Mouse (Mus musculus) MEL (cell line): Measurements from ENCODE around the gene Sox10. TPM values are rescaled to one million over a fixed set of nuclear protein-coding genes. Genes with fewer than 3 reads are reported as not detected.

Experiments used
- DNase-seq: peaks from one replicate; pipeline ENCODE4 v3.0.0; 2011; ENCODE audit warnings: low read depth, low spot score
- H3K27ac ChIP-seq: 2 replicates; pipeline ENCODE4 v1.5.1; 2012; ENCODE audit warnings: low read depth, mild to moderate bottlenecking, control low read depth, low read length, moderate library complexity; ENCODE audit not compliant: control insufficient read depth
- H3K27me3 ChIP-seq, 2 experiments: fragments of 150-350 bp in 1 of 2; sonication (generic) in 1 of 2; 2 replicates each; pipeline ENCODE4 v1.6.1; 2012; ENCODE audit warnings: low read length in 2 of 2, mild to moderate bottlenecking in 2 of 2, improper control_type of control experiment in 1 of 2, moderate library complexity in 1 of 2; ENCODE audit not compliant: insufficient read depth in 2 of 2, control insufficient read depth in 1 of 2
- H3K36me3 ChIP-seq, 2 experiments: 2 replicates each; pipeline ENCODE4 v1.6.1; 2012 to 2014; ENCODE audit warnings: low read length in 2 of 2, improper control_type of control experiment in 1 of 2, inconsistent platforms in 1 of 2, mild to moderate bottlenecking in 1 of 2; ENCODE audit not compliant: insufficient read depth in 2 of 2, control insufficient read depth in 1 of 2
- H3K4me1 ChIP-seq, 2 experiments: fragments of 150-350 bp in 1 of 2; sonication (generic) in 1 of 2; 2 replicates each; pipeline ENCODE4 v1.6.1; 2012; ENCODE audit warnings: low read length in 2 of 2, improper control_type of control experiment in 1 of 2, mild to moderate bottlenecking in 1 of 2; ENCODE audit not compliant: insufficient read depth in 2 of 2, control insufficient read depth in 1 of 2
- H3K4me3 ChIP-seq, 2 experiments: fragments of 150-350 bp in 1 of 2; sonication (generic) in 1 of 2; 2 replicates each; pipeline ENCODE4 v1.5.1; 2012; ENCODE audit warnings: low read depth in 2 of 2, low read length in 2 of 2, mild to moderate bottlenecking in 2 of 2, moderate library complexity in 2 of 2, control low read depth in 1 of 2, improper control_type of control experiment in 1 of 2; ENCODE audit not compliant: control insufficient read depth in 1 of 2, insufficient read depth in 1 of 2
- H3K79me2 ChIP-seq: 2 replicates; pipeline ENCODE4 v1.6.1; 2012; ENCODE audit warnings: mild to moderate bottlenecking, low read length, moderate library complexity; ENCODE audit not compliant: control insufficient read depth, poor library complexity, insufficient read depth
- H3K9ac ChIP-seq: 2 replicates; pipeline ENCODE4 v1.6.1; 2012; ENCODE audit warnings: low read depth, mild to moderate bottlenecking, control low read depth, low read length, moderate library complexity; ENCODE audit not compliant: control insufficient read depth, poor library complexity, severe bottlenecking
- H3K9me3 ChIP-seq: fragments of 150-350 bp; sonication (generic); replicated peaks from 2 replicates; pipeline ENCODE4 v1.6.1; 2012; ENCODE audit warnings: mild to moderate bottlenecking, low read length, improper control_type of control experiment, moderate library complexity; ENCODE audit not compliant: insufficient read depth
- BHLHE40 ChIP-seq: IDR thresholded peaks from 2 replicates; pipeline ENCODE4 v1.6.1; 2012; ENCODE audit warnings: low read depth, mild to moderate bottlenecking, inconsistent platforms, low read length, improper control_type of control experiment, borderline replicate concordance
- CHD1 ChIP-seq: IDR thresholded peaks from 2 replicates; pipeline ENCODE4 v1.6.1; 2012; ENCODE audit warnings: low read depth, mild to moderate bottlenecking, inconsistent platforms, low read length, improper control_type of control experiment
- CHD2 ChIP-seq: IDR thresholded peaks from 2 replicates; pipeline ENCODE4 v1.6.1; 2011; ENCODE audit warnings: low read length, improper control_type of control experiment
- CTCF ChIP-seq, 3 experiments: IDR thresholded peaks in 2 of 3; conservative IDR thresholded peaks in 1 of 3; 2 replicates each; pipeline ENCODE4 v1.5.1; 2011 to 2012; ENCODE audit warnings: low read length in 3 of 3, low read depth in 2 of 3, mild to moderate bottlenecking in 2 of 3, improper control_type of control experiment in 1 of 3, inconsistent platforms in 1 of 3, mixed read lengths in 1 of 3, moderate library complexity in 1 of 3; ENCODE audit not compliant: control insufficient read depth in 1 of 3, insufficient read depth in 1 of 3, poor library complexity in 1 of 3, severe bottlenecking in 1 of 3
- ELF1 ChIP-seq: IDR thresholded peaks from 2 replicates; pipeline ENCODE4 v1.6.1; 2014; ENCODE audit warnings: low read depth, mild to moderate bottlenecking, inconsistent platforms, low read length, improper control_type of control experiment, moderate library complexity
- EP300 ChIP-seq, 2 experiments: IDR thresholded peaks; 2 replicates each; pipeline ENCODE4 v1.6.1; 2011; ENCODE audit warnings: improper control_type of control experiment in 2 of 2, low read length in 2 of 2, low read depth in 1 of 2, mild to moderate bottlenecking in 1 of 2
- HCFC1 ChIP-seq: IDR thresholded peaks from 2 replicates; pipeline ENCODE4 v1.6.1; 2012; ENCODE audit warnings: low read depth, mild to moderate bottlenecking, inconsistent platforms, low read length, improper control_type of control experiment, moderate library complexity
- KAT2A ChIP-seq: conservative IDR thresholded peaks from 2 replicates; pipeline ENCODE4 v1.6.1; 2012; ENCODE audit warnings: low read depth, low read length, improper control_type of control experiment, inconsistent platforms
- MYB ChIP-seq: IDR thresholded peaks from 2 replicates; pipeline ENCODE4 v1.6.1; 2011; ENCODE audit warnings: mild to moderate bottlenecking, low read depth, low read length, improper control_type of control experiment
- MYC ChIP-seq: IDR thresholded peaks from 2 replicates; pipeline ENCODE4 v1.6.1; 2011; ENCODE audit warnings: low read depth, mild to moderate bottlenecking, low read length, improper control_type of control experiment, moderate library complexity
- NELFE ChIP-seq: IDR thresholded peaks from 2 replicates; pipeline ENCODE4 v1.6.1; 2011; ENCODE audit warnings: low read depth, low read length, improper control_type of control experiment
- POLR2A ChIP-seq, 2 experiments: IDR thresholded peaks; 2 replicates each; pipeline ENCODE4 v1.6.1; 2011 to 2012; ENCODE audit warnings: low read length in 2 of 2, mild to moderate bottlenecking in 2 of 2, control low read depth in 1 of 2, improper control_type of control experiment in 1 of 2, low read depth in 1 of 2, moderate library complexity in 1 of 2; ENCODE audit not compliant: control insufficient read depth in 1 of 2, insufficient read depth in 1 of 2, poor library complexity in 1 of 2
- POLR2AphosphoS2 ChIP-seq: IDR thresholded peaks from 2 replicates; pipeline ENCODE4 v1.6.1; 2011; ENCODE audit warnings: low read length, improper control_type of control experiment
- RCOR1 ChIP-seq: IDR thresholded peaks from 2 replicates; pipeline ENCODE4 v1.6.1; 2012; ENCODE audit warnings: low read depth, mild to moderate bottlenecking, inconsistent platforms, low read length, improper control_type of control experiment
- SIN3A ChIP-seq: IDR thresholded peaks from 2 replicates; pipeline ENCODE4 v1.6.1; 2012; ENCODE audit warnings: low read length, improper control_type of control experiment, inconsistent platforms
- TAL1 ChIP-seq: IDR thresholded peaks from 2 replicates; pipeline ENCODE4 v1.6.1; 2012; ENCODE audit warnings: mild to moderate bottlenecking, inconsistent platforms, low read length, moderate library complexity, mixed read lengths
- TBP ChIP-seq: IDR thresholded peaks from 2 replicates; pipeline ENCODE4 v1.8.0; 2011; ENCODE audit warnings: low read depth, low read length, improper control_type of control experiment
- TCF12 ChIP-seq: IDR thresholded peaks from 2 replicates; pipeline ENCODE4 v1.6.1; 2014; ENCODE audit warnings: low read depth, mild to moderate bottlenecking, inconsistent platforms, low read length, improper control_type of control experiment, moderate library complexity
- ZMIZ1 ChIP-seq: IDR thresholded peaks from 2 replicates; pipeline ENCODE4 v1.6.1; 2012; ENCODE audit warnings: low read depth, mild to moderate bottlenecking, inconsistent platforms, low read length, improper control_type of control experiment, moderate library complexity
- ZNF384 ChIP-seq: IDR thresholded peaks from 2 replicates; pipeline ENCODE4 v1.6.1; 2012; ENCODE audit warnings: low read depth, mild to moderate bottlenecking, inconsistent platforms, low read length, improper control_type of control experiment
- polyA plus RNA-seq, 2 experiments: library from polyadenylated mRNA; stranded (reverse) in 1 of 2; unstranded in 1 of 2; fragments of >175 nt in 1 of 2; fragments of >200 nt in 1 of 2; gene quantifications; 2 replicates each; pipeline versions ENCODE4 v1.2.1 to v1.2.4; 2012; ENCODE audit warnings: low replicate concordance in 2 of 2, low read depth in 1 of 2; ENCODE audit not compliant: insufficient read length in 2 of 2, insufficient read depth in 1 of 2, missing spikeins in 1 of 2
- total RNA-seq: library from RNA; depleted of rRNA; stranded (reverse); fragments of 300-350 nt; gene quantifications from 2 replicates; pipeline ENCODE4 v1.2.3, GENCODE M21; 2012

Gene Sox10
- total and polyA plus RNA-seq, 3 experiments: not detected

DNA sequence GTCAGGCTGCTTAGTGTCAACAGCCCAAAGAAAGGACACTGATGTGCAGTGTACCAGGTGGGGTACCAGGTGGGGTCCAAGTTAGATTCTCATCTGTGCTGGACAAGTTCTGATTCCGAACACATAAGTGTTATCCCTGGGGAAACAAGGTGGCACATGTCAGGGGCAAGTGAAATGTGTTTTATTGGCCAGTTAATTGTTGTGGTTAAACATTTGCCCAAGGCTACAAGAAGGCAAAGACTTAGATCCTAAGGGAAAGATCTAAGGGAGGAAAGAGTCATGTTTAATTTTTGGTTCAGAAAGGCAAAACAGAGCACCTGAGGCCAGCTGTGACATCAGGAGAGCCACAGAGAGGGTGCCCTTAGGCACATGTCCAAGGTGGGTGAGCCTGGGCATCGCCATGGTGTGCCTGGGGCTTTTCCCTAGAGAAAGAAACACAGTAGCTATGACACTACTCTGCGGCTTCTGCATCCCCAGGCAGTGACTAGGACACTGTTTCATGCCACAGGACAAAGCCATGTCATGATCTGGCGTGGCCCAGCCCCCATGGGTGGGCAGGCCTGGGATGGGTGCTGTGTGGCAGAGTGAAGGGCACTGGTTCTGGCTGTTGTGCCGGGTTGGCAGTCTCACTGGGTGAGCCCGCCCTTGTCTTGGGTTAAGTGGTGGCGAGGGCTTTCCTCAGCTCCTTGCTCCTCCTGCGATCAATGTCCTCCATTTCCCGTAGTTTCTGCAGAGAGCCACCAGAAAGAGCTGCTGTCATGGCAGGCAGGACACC is 30.4 kb downstream of the Sox10 start:
- Histone ChIP-seq H3K4me1 (no peaks in the 10 kb centered on the region), H3K36me3 (no peaks in the 10 kb centered on the region), H3K27ac (no peak overlapping the region), H3K9ac (no peak overlapping the region), H3K4me3 (no peak overlapping the region), H3K27me3 (no peaks in the 10 kb centered on the region), H3K79me2 (no peaks in the 10 kb centered on the region), H3K9me3 (no peaks in the 10 kb centered on the region)
- DNase-seq: no peak
- no peak for TF ChIP-seq MYC
- TF ChIP-seq NELFE: no peak
- TF ChIP-seq ELF1: no peak
- TF ChIP-seq CHD2: no peak
- no peak for TF ChIP-seq SIN3A

DNA sequence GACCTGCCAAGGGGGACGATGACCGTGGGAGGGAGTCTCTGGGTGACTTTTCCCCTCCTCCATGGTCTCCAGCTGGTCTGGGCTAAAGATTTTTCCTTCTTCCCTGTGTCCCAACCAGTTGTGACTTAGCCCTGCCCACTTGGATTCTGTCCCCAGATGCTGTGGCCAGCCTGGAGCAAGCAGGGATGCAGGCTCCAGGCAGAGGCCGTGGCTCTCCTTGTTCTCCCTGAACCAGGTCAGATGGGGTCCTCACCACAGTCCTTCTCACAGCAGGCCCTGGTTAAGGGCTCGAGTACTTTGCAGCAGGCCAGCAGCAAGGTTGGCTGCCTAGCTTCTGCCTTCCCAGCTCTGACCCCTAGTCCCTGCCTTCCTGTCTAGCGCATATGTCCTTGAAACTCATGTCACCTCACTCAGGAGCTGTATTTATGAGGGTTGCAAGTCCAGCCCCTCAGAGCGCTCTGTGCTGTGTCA is 31.8 kb downstream of the Sox10 start:
- Histone ChIP-seq H3K79me2 (no peaks in the 10 kb centered on the region), H3K27ac (no peak overlapping the region), H3K4me1 (no peaks in the 10 kb centered on the region), H3K9me3 (no peaks in the 10 kb centered on the region), H3K27me3 (no peaks in the 10 kb centered on the region), H3K9ac (no peak overlapping the region), H3K36me3 (no peaks in the 10 kb centered on the region), H3K4me3 (no peak overlapping the region)
- no peak for TF ChIP-seq ELF1
- no peak for TF ChIP-seq TBP
- TF ChIP-seq KAT2A: no peak
- no peak for TF ChIP-seq RCOR1
- TF ChIP-seq SIN3A: no peak
- no peak for TF ChIP-seq ZNF384
- no peak for TF ChIP-seq TAL1
- no peak for TF ChIP-seq CTCF (IDR thresholded peaks at IDR 0.05 in 2 of 3, conservative IDR thresholded peaks at IDR 0.05 in 1 of 3; ENCODE audit: control insufficient read depth in 1 of 3, insufficient read depth in 1 of 3, low read depth in 2 of 3, low read length in 3 of 3, poor library complexity in 1 of 3, severe bottlenecking in 1 of 3)
- TF ChIP-seq ZMIZ1: no peak
- TF ChIP-seq POLR2A (IDR thresholded peaks at IDR 0.05; ENCODE audit: control insufficient read depth in 1 of 2, insufficient read depth in 1 of 2, low read depth in 1 of 2, low read length in 2 of 2, poor library complexity in 1 of 2): no peak
- TF ChIP-seq EP300 (IDR thresholded peaks at IDR 0.05; ENCODE audit: low read depth in 1 of 2, low read length in 2 of 2): no peak
- TF ChIP-seq CHD1: no peak
- TF ChIP-seq BHLHE40: no peak
- no peak for TF ChIP-seq HCFC1
- no peak for TF ChIP-seq MYB
- TF ChIP-seq TCF12: no peak
- TF ChIP-seq POLR2AphosphoS2: no peak
- no peak for DNase-seq
